Mouse (Mus musculus) brain, embryonic 14.5 days (tissue): Measurements from ENCODE around the gene Grhpr.

Experiments
- CTCF ChIP-seq: fragments of 200-500 bp; IDR thresholded peaks from 2 replicates; pipeline ENCODE4 v1.5.1; 2012; ENCODE audit warnings: inconsistent platforms, mild to moderate bottlenecking, moderate library complexity, borderline replicate concordance; ENCODE audit not compliant: insufficient read depth, insufficient read length; ENCODE audit errors: extremely low read depth
- POLR2A ChIP-seq: fragments of 200-500 bp; IDR thresholded peaks from 2 replicates; pipeline ENCODE4 v1.6.1; 2012; ENCODE audit warnings: mild to moderate bottlenecking, inconsistent platforms, borderline replicate concordance; ENCODE audit not compliant: poor library complexity, insufficient read depth, insufficient read length, severe bottlenecking; ENCODE audit errors: extremely low read depth

DNA sequence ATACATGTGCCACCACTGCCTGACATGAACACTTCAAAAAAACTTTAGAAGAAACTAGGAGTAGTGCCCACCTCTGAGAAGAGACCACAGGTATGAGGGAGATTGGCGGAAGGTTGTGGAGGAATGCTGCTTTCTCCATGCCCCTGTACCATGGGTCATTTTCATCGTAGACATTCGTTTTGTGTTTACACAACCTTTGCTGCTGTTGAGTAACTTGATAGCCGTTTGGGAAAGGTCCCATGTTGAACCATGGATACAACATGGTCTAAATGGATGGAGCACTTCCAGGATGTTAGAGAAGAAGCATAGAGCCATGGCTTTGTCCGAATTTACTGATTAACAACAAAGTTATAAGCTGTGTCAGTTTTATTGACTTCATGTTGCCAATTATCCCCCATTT, 3.0 kb upstream of the Grhpr start:
- no peak for TF ChIP-seq CTCF
- TF ChIP-seq POLR2A: no peak
